Mouse (Mus musculus) myocyte (in vitro differentiated cells): ENCODE data around the gene Gm4141.
"Not testable (repeated sequence)": the region's sequence is repeated elsewhere in the genome, so short reads cannot be mapped to it uniquely, and the experiment has no call there.

Experiments
- CEBPB ChIP-seq: IDR thresholded peaks from 2 replicates; pipeline ENCODE4 v1.6.1; 2011; ENCODE audit warnings: mild to moderate bottlenecking, moderate library complexity; ENCODE audit not compliant: poor library complexity, insufficient read depth, severe bottlenecking
- POLR2A ChIP-seq: IDR thresholded peaks from one replicate; pipeline ENCODE4 v1.6.1; 2011; ENCODE audit warnings: low read depth, mild to moderate bottlenecking, control low read depth, moderate library complexity; ENCODE audit not compliant: insufficient read length
- REST ChIP-seq: IDR thresholded peaks from one replicate; pipeline ENCODE4 v1.6.1; 2011; ENCODE audit warnings: mild to moderate bottlenecking, control low read depth, moderate library complexity; ENCODE audit not compliant: insufficient read depth, insufficient read length

DNA sequence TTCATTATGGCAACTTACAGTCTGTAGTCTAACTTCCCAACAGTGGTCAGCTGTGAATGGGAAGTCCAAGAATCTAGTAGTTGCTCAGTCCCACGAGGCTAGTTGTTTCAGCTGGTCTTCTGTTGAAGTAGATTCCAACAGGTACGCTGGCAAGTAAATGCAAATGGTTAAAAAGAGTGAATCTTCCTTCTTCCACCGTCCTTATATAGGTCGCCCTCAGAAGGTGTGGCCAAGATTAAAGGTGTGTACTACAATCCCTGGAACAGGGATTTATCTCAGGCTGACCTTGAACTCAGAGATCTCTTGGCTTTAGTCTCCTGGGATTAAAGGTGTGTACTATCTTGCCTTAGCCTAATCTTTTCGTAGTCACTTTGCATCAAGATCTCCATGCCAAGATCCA lies 22.9 kb upstream of the Gm4141 start, which contains the start of gene Gm4513:
- not testable (repeated sequence) for TF ChIP-seq POLR2A, REST, CEBPB
